Mouse (Mus musculus) embryonic facial prominence, embryonic 10.5 days (tissue): ENCODE results near the gene 2410004P03Rik. TPM values are rescaled to one million over a fixed set of nuclear protein-coding genes. Genes with fewer than 3 reads are reported as not detected.

ENCODE experiments used
- DNase-seq: peaks from one replicate; pipeline ENCODE4 v3.0.0-alpha.2; 2017; ENCODE audit warnings: low spot score
- H3K27ac ChIP-seq: fragments of 300-500 bp; sonication (generic); replicated peaks from 2 replicates; pipeline ENCODE4 v1.5.1; 2016; ENCODE audit warnings: mild to moderate bottlenecking
- H3K27me3 ChIP-seq: fragments of 300-500 bp; sonication (generic); replicated peaks from 2 replicates; pipeline ENCODE4 v1.6.1; 2016; ENCODE audit warnings: low read depth, mild to moderate bottlenecking; ENCODE audit not compliant: poor library complexity, severe bottlenecking
- H3K36me3 ChIP-seq: fragments of 300-500 bp; sonication (generic); replicated peaks from 2 replicates; pipeline ENCODE4 v1.6.1; 2016; ENCODE audit warnings: mild to moderate bottlenecking, moderate library complexity
- H3K4me1 ChIP-seq: fragments of 300-500 bp; sonication (generic); 2 replicates; pipeline ENCODE4 v1.6.1; 2016
- H3K4me3 ChIP-seq: fragments of 300-500 bp; sonication (generic); 2 replicates; pipeline ENCODE4 v1.5.1; 2016; ENCODE audit warnings: mild to moderate bottlenecking, moderate library complexity
- H3K9me3 ChIP-seq: fragments of 300-500 bp; sonication (generic); 2 replicates; pipeline ENCODE4 v1.6.1; 2016; ENCODE audit warnings: mild to moderate bottlenecking
- WGBS: fragments of 180-500 bp; shearing (Covaris S2); methylation state at CpG from one replicate; pipeline ENCODE4 v1.1.7; 2016; 5-methylcytosine and 5-hydroxymethylcytosine counted together
- polyA plus RNA-seq: library from polyadenylated mRNA; unstranded; fragments of >200 nt; fragmentation: Nextera tagmentation; extraction: Ambion mirVana; gene quantifications from 2 replicates; pipeline ENCODE4 v1.2.1, GENCODE M21; 2016

Gene 2410004P03Rik
- 1.4 and 1.5 TPM in 2 replicates for polyA plus RNA-seq

GRCm38 (mm10) chr12:17011100-17011870, at the start of gene 2410004P03Rik:
TSS of gene 2410004P03Rik (minus strand) at chr12:17011727.
- Histone ChIP-seq H3K9me3 (0 out of 2 replicates have a peak, but pooled peaks cover 15% of the 10 kb centered on the region), H3K27me3 (no peaks in the 10 kb centered on the region), H3K36me3 (no peaks in the 10 kb centered on the region), H3K27ac (peak within 1 kb of the TSS; percentile 65; the same call in 1 of the 2 replicates), H3K4me1 (peaks cover 10% of the 10 kb centered on the region), H3K4me3 (peak within 1 kb of the TSS; percentile 59)
- DNase-seq: peak; percentile 89
- 7% methylated on average over 29 of the region's 29 CpGs for WGBS

- no peaks in the 10 kb centered on the region for H3K27me3 ChIP-seq
- no peaks in the 10 kb centered on the region for H3K9me3 ChIP-seq
- no peak overlapping the region for H3K27ac ChIP-seq
- WGBS: 61% methylated on average over 7 of the region's 7 CpGs
- H3K36me3 ChIP-seq: no peaks in the 10 kb centered on the region
- DNase-seq: no peak
- H3K4me3 ChIP-seq: no peak overlapping the region
- peaks cover 5% of the 10 kb centered on the region; the same call in 1 of the 2 replicates for H3K4me1 ChIP-seq
These were observed 49.7 kb upstream of the 2410004P03Rik start for GRCm38 (mm10) chr12:17061183-17061722.

- no peak overlapping the region for H3K4me3 ChIP-seq
- H3K4me1 ChIP-seq: peaks cover 5% of the 10 kb centered on the region; the same call in 1 of the 2 replicates
- no peaks in the 10 kb centered on the region for H3K27me3 ChIP-seq
- no peak for DNase-seq
- no peaks in the 10 kb centered on the region for H3K36me3 ChIP-seq
- H3K9me3 ChIP-seq: no peaks in the 10 kb centered on the region
- 83% methylated on average over 10 of the region's 10 CpGs for WGBS
- no peak overlapping the region for H3K27ac ChIP-seq
These were observed 47.0 kb upstream of the 2410004P03Rik start for GRCm38 (mm10) chr12:17058490-17058889.

GRCm38 (mm10) chr12:17057110-17057509, 45.6 kb upstream of the 2410004P03Rik start:
- Histone ChIP-seq H3K4me3 (no peak overlapping the region), H3K9me3 (no peaks in the 10 kb centered on the region), H3K27ac (no peak overlapping the region), H3K36me3 (no peaks in the 10 kb centered on the region), H3K27me3 (no peaks in the 10 kb centered on the region), H3K4me1 (peaks cover 5% of the 10 kb centered on the region; the same call in 1 of the 2 replicates)
- 75% methylated on average over 8 of the region's 8 CpGs for WGBS
- DNase-seq: no peak

- H3K27me3 ChIP-seq: no peaks in the 10 kb centered on the region
- H3K4me3 ChIP-seq: no peak overlapping the region
- 88% methylated on average over 4 of the region's 4 CpGs for WGBS
- H3K4me1 ChIP-seq: no peaks in the 10 kb centered on the region
- no peaks in the 10 kb centered on the region for H3K36me3 ChIP-seq
- no peaks in the 10 kb centered on the region for H3K9me3 ChIP-seq
- no peak overlapping the region for H3K27ac ChIP-seq
- DNase-seq: no peak
These were observed 44.2 kb upstream of the 2410004P03Rik start for GRCm38 (mm10) chr12:17055766-17056165.

- DNase-seq: no peak
- no peaks in the 10 kb centered on the region for H3K36me3 ChIP-seq
- WGBS: 50% methylated on average over 4 of the region's 4 CpGs
These were observed 43.2 kb upstream of the 2410004P03Rik start for GRCm38 (mm10) chr12:17054691-17055090.

GRCm38 (mm10) chr12:17052673-17053072, 41.1 kb upstream of the 2410004P03Rik start:
- DNase-seq: no peak
- Histone ChIP-seq H3K27me3 (no peaks in the 10 kb centered on the region), H3K36me3 (no peaks in the 10 kb centered on the region), H3K4me1 (no peaks in the 10 kb centered on the region), H3K27ac (no peak overlapping the region), H3K4me3 (no peak overlapping the region), H3K9me3 (no peaks in the 10 kb centered on the region)
- WGBS: 82% methylated on average over 2 of the region's 2 CpGs

More at GRCm38 (mm10) chr12:17054691-17055090, 43.2 kb upstream of the 2410004P03Rik start:
- Histone ChIP-seq H3K27me3 (no peaks in the 10 kb centered on the region), H3K4me1 (no peaks in the 10 kb centered on the region), H3K4me3 (no peak overlapping the region), H3K9me3 (no peaks in the 10 kb centered on the region), H3K27ac (no peak overlapping the region)

- Histone ChIP-seq H3K27me3 (no peaks in the 10 kb centered on the region), H3K9me3 (no peaks in the 10 kb centered on the region), H3K4me1 (no peaks in the 10 kb centered on the region), H3K27ac (no peak overlapping the region), H3K36me3 (no peaks in the 10 kb centered on the region), H3K4me3 (no peak overlapping the region)
- DNase-seq: no peak
- WGBS: 69% methylated on average over 4 of the region's 4 CpGs
These were observed 39.5 kb upstream of the 2410004P03Rik start for GRCm38 (mm10) chr12:17051057-17051456.

- no peaks in the 10 kb centered on the region for H3K4me1 ChIP-seq
- H3K27ac ChIP-seq: no peak overlapping the region
- H3K4me3 ChIP-seq: no peak overlapping the region
- 98% methylated on average over 1 of the region's 1 CpGs for WGBS
- no peaks in the 10 kb centered on the region for H3K27me3 ChIP-seq
- DNase-seq: no peak
- H3K36me3 ChIP-seq: no peaks in the 10 kb centered on the region
- no peaks in the 10 kb centered on the region for H3K9me3 ChIP-seq
These were observed 38.3 kb upstream of the 2410004P03Rik start for GRCm38 (mm10) chr12:17049796-17050195.

GRCm38 (mm10) chr12:17048979-17049612, 37.6 kb upstream of the 2410004P03Rik start:
- Histone ChIP-seq H3K27me3 (no peaks in the 10 kb centered on the region), H3K4me3 (no peak overlapping the region), H3K4me1 (no peaks in the 10 kb centered on the region), H3K27ac (no peak overlapping the region), H3K36me3 (no peaks in the 10 kb centered on the region), H3K9me3 (no peaks in the 10 kb centered on the region)
- DNase-seq: no peak
- WGBS: 83% methylated on average over 7 of the region's 7 CpGs

GRCm38 (mm10) chr12:17043311-17043710, 31.8 kb upstream of the 2410004P03Rik start:
- H3K9me3 ChIP-seq: no peaks in the 10 kb centered on the region
- H3K36me3 ChIP-seq: no peaks in the 10 kb centered on the region
- DNase-seq: no peak
- 55% methylated on average over 5 of the region's 5 CpGs for WGBS
- H3K27ac ChIP-seq: no peak overlapping the region
- H3K27me3 ChIP-seq: no peaks in the 10 kb centered on the region
- no peak overlapping the region for H3K4me3 ChIP-seq
- H3K4me1 ChIP-seq: no peaks in the 10 kb centered on the region

- Histone ChIP-seq H3K27ac (no peak overlapping the region), H3K36me3 (no peaks in the 10 kb centered on the region), H3K27me3 (no peaks in the 10 kb centered on the region), H3K4me1 (no peaks in the 10 kb centered on the region), H3K4me3 (no peak overlapping the region), H3K9me3 (no peaks in the 10 kb centered on the region)
- no peak for DNase-seq
- 60% methylated on average over 1 of the region's 1 CpGs for WGBS
These were observed 29.0 kb upstream of the 2410004P03Rik start for GRCm38 (mm10) chr12:17040567-17040966.
